Mouse (Mus musculus) kidney, embryonic 16.5 days (tissue): Measurements from ENCODE around the gene Gm49366. TPM values are rescaled to one million over a fixed set of nuclear protein-coding genes. Genes with fewer than 3 reads are reported as not detected.
"Not testable (repeated sequence)": the region's sequence is repeated elsewhere in the genome, so short reads cannot be mapped to it uniquely, and the experiment has no call there.

Experiments
- ATAC-seq: fragments of 200-750 bp; cut with Nextera tagmentation; 2 replicates; pipeline ENCODE4 v1.8.0; 2017; ENCODE audit warnings: moderate TSS enrichment; ENCODE audit not compliant: low FRiP score, low TSS enrichment
- H3K27ac ChIP-seq: fragments of 300-500 bp; sonication (generic); 2 replicates; pipeline ENCODE4 v1.5.1; 2014; ENCODE audit warnings: low read length
- H3K27me3 ChIP-seq: fragments of 300-500 bp; sonication (generic); 2 replicates; pipeline ENCODE4 v1.6.1; 2014; ENCODE audit warnings: low read length, control low read depth, mixed read lengths; ENCODE audit not compliant: insufficient read depth
- H3K36me3 ChIP-seq: fragments of 300-500 bp; sonication (generic); 2 replicates; pipeline ENCODE4 v1.6.1; 2014; ENCODE audit warnings: low read length, control low read depth, mixed read lengths; ENCODE audit not compliant: insufficient read depth
- H3K4me1 ChIP-seq: fragments of 300-500 bp; sonication (generic); 2 replicates; pipeline ENCODE4 v1.6.1; 2014; ENCODE audit warnings: low read length, control low read depth, mixed read lengths; ENCODE audit not compliant: insufficient read depth
- H3K4me2 ChIP-seq: fragments of 300-500 bp; sonication (generic); replicated peaks from 2 replicates; pipeline ENCODE4 v1.6.1; 2014; ENCODE audit warnings: low read depth, low read length
- H3K4me3 ChIP-seq: fragments of 300-500 bp; sonication (generic); 2 replicates; pipeline ENCODE4 v1.5.1; 2014; ENCODE audit warnings: mild to moderate bottlenecking, low read length
- H3K9ac ChIP-seq: fragments of 300-500 bp; sonication (generic); replicated peaks from 2 replicates; pipeline ENCODE4 v1.6.1; 2014; ENCODE audit warnings: low read length
- H3K9me3 ChIP-seq: fragments of 300-500 bp; sonication (generic); 2 replicates; pipeline ENCODE4 v1.6.1; 2016; ENCODE audit warnings: low read length, control low read depth
- WGBS: fragments of 180-500 bp; shearing (Covaris S2); extraction: QIAGEN DNeasy Blood & Tissue Kit; methylation state at CpG from one replicate; pipeline ENCODE4 v1.1.7; 2014; 5-methylcytosine and 5-hydroxymethylcytosine counted together
- polyA plus RNA-seq: library from polyadenylated mRNA; unstranded; fragments of >200 nt; fragmentation: Nextera tagmentation; extraction: Ambion mirVana; gene quantifications from 2 replicates; pipeline ENCODE4 v1.2.1, GENCODE M21; 2015

Gm49366 gene
- polyA plus RNA-seq, 1 experiment from 2014 or later = not detected

GRCm38 (mm10) chr12:84067752-84068151 lies 29.0 kb downstream of the Gm49366 start:
- no peak overlapping the region for H3K9ac ChIP-seq
- 83% methylated on average over 4 of the region's 4 CpGs for WGBS
- no peak overlapping the region for H3K4me3 ChIP-seq
- no peak overlapping the region for H3K27ac ChIP-seq
- no peak for ATAC-seq
- H3K4me2 ChIP-seq = no peak overlapping the region
- peaks cover 26% of the 10 kb centered on the region for H3K27me3 ChIP-seq
- H3K9me3 ChIP-seq = peaks cover 3% of the 10 kb centered on the region; the same call in 1 of the 2 replicates
- peaks cover 5% of the 10 kb centered on the region; the same call in 1 of the 2 replicates for H3K4me1 ChIP-seq
- no peaks in the 10 kb centered on the region for H3K36me3 ChIP-seq

GRCm38 (mm10) chr12:84068296-84068695 lies 29.6 kb downstream of the Gm49366 start:
- 72% methylated on average over 8 of the region's 8 CpGs for WGBS
- ATAC-seq = no peak

GRCm38 (mm10) chr12:84068986-84069385 lies 30.3 kb downstream of the Gm49366 start, which contains the start of gene Acot5:
Gene Acot5, plus strand, starts transcription at chr12:84069325.
- H3K9ac ChIP-seq = peak within 1 kb of the TSS; percentile 46; the same call in 1 of the 2 replicates
- 41% methylated on average over 9 of the region's 9 CpGs for WGBS
- no peaks in the 10 kb centered on the region for H3K36me3 ChIP-seq

More at GRCm38 (mm10) chr12:84068296-84068695, 29.6 kb downstream of the Gm49366 start:
- no peaks in the 10 kb centered on the region for H3K36me3 ChIP-seq
- no peak overlapping the region for H3K27ac ChIP-seq
- no peak overlapping the region for H3K4me3 ChIP-seq
- H3K27me3 ChIP-seq = peaks cover 26% of the 10 kb centered on the region
- no peak overlapping the region for H3K4me2 ChIP-seq
- H3K9me3 ChIP-seq = no peaks in the 10 kb centered on the region
- H3K4me1 ChIP-seq = peaks cover 5% of the 10 kb centered on the region; the same call in 1 of the 2 replicates
- H3K9ac ChIP-seq = no peak overlapping the region

GRCm38 (mm10) chr12:84069582-84069981 lies 30.8 kb downstream of the Gm49366 start:
- Histone ChIP-seq H3K4me3 (peak overlapping the region; percentile 48), H3K4me2 (peak overlapping the region; percentile 67), H3K9ac (peak overlapping the region; percentile 46; the same call in 1 of the 2 replicates), H3K27me3 (peaks cover 26% of the 10 kb centered on the region)
- H3K36me3 ChIP-seq, ATAC-seq, H3K27ac ChIP-seq, H3K4me1 ChIP-seq, H3K9me3 ChIP-seq: not testable (repeated sequence)
- WGBS = under 1% methylated on average over 35 of the region's 52 CpGs

More at GRCm38 (mm10) chr12:84068986-84069385, 30.3 kb downstream of the Gm49366 start, which contains the start of gene Acot5:
- Histone ChIP-seq H3K27me3 (peaks cover 26% of the 10 kb centered on the region), H3K9me3 (no peaks in the 10 kb centered on the region), H3K27ac (no peak within 1 kb of the TSS), H3K4me1 (peaks cover 5% of the 10 kb centered on the region; the same call in 1 of the 2 replicates), H3K4me2 (peak within 1 kb of the TSS; percentile 67), H3K4me3 (peak within 1 kb of the TSS; percentile 48)
- no peak for ATAC-seq

GRCm38 (mm10) chr12:84071696-84072095 lies 33.0 kb downstream of the Gm49366 start:
- no peak overlapping the region for H3K9ac ChIP-seq
- 73% methylated on average over 2 of the region's 2 CpGs for WGBS
- no peak overlapping the region for H3K4me2 ChIP-seq
- H3K9me3 ChIP-seq = no peaks in the 10 kb centered on the region
- H3K36me3 ChIP-seq = no peaks in the 10 kb centered on the region
- no peak for ATAC-seq
- no peak overlapping the region for H3K27ac ChIP-seq
- H3K4me1 ChIP-seq = peaks cover 5% of the 10 kb centered on the region; the same call in 1 of the 2 replicates
- H3K27me3 ChIP-seq = peaks cover 26% of the 10 kb centered on the region
- no peak overlapping the region for H3K4me3 ChIP-seq

- ATAC-seq = no peak
- WGBS = 86% methylated on average over 4 of the region's 4 CpGs
- Histone ChIP-seq H3K9ac (no peak overlapping the region), H3K36me3 (no peaks in the 10 kb centered on the region), H3K4me3 (no peak overlapping the region), H3K4me1 (no peaks in the 10 kb centered on the region), H3K27me3 (no peaks in the 10 kb centered on the region; the same call in 1 of the 2 replicates), H3K9me3 (no peaks in the 10 kb centered on the region), H3K4me2 (no peak overlapping the region), H3K27ac (no peak overlapping the region)
These were observed 38.7 kb downstream of the Gm49366 start for GRCm38 (mm10) chr12:84077371-84077990.

- no peak for ATAC-seq
- Histone ChIP-seq H3K36me3 (no peaks in the 10 kb centered on the region), H3K9ac (no peak overlapping the region), H3K27ac (no peak overlapping the region), H3K27me3 (no peaks in the 10 kb centered on the region), H3K9me3 (no peaks in the 10 kb centered on the region), H3K4me1 (no peaks in the 10 kb centered on the region), H3K4me3 (no peak overlapping the region), H3K4me2 (no peak overlapping the region)
- WGBS = 91% methylated on average over 2 of the region's 2 CpGs
These were observed 45.1 kb downstream of the Gm49366 start for GRCm38 (mm10) chr12:84083842-84084241.

- Histone ChIP-seq H3K36me3 (no peaks in the 10 kb centered on the region), H3K4me2 (no peak overlapping the region), H3K4me3 (no peak overlapping the region), H3K27me3 (no peaks in the 10 kb centered on the region), H3K27ac (no peak overlapping the region), H3K4me1 (no peaks in the 10 kb centered on the region), H3K9ac (no peak overlapping the region), H3K9me3 (no peaks in the 10 kb centered on the region; the same call in 1 of the 2 replicates)
- ATAC-seq = no peak
- WGBS = 77% methylated on average over 4 of the region's 4 CpGs
These were observed 45.8 kb downstream of the Gm49366 start for GRCm38 (mm10) chr12:84084581-84084980.

GRCm38 (mm10) chr12:84094666-84095065 lies 55.9 kb downstream of the Gm49366 start:
- not testable (repeated sequence) for H3K4me3 ChIP-seq, H3K36me3 ChIP-seq, H3K4me2 ChIP-seq, H3K27ac ChIP-seq, H3K27me3 ChIP-seq, H3K9ac ChIP-seq, ATAC-seq, H3K4me1 ChIP-seq
- peaks cover 21% of the 10 kb centered on the region for H3K9me3 ChIP-seq
- WGBS = 87% methylated on average over 5 of the region's 5 CpGs

- no peaks in the 10 kb centered on the region for H3K4me1 ChIP-seq
- H3K4me2 ChIP-seq = no peak overlapping the region
- no peak overlapping the region for H3K4me3 ChIP-seq
- no peak overlapping the region for H3K9ac ChIP-seq
- H3K9me3 ChIP-seq = 0 out of 2 replicates have a peak, but pooled peaks cover 3% of the 10 kb centered on the region
- no peak overlapping the region for H3K27ac ChIP-seq
- no peaks in the 10 kb centered on the region for H3K27me3 ChIP-seq
- H3K36me3 ChIP-seq = no peaks in the 10 kb centered on the region
- ATAC-seq = no peak
- WGBS = 95% methylated on average over 2 of the region's 2 CpGs
These were observed 60.9 kb downstream of the Gm49366 start for GRCm38 (mm10) chr12:84099605-84100004.
